Mouse (Mus musculus): ENCODE data around the gene Exoc4. TPM values are rescaled to one million over a fixed set of nuclear protein-coding genes. Genes with fewer than 3 reads are reported as not detected.

Exoc4 gene
- polyA plus RNA-seq, 1 experiment, result 11.1 TPM

DNA sequence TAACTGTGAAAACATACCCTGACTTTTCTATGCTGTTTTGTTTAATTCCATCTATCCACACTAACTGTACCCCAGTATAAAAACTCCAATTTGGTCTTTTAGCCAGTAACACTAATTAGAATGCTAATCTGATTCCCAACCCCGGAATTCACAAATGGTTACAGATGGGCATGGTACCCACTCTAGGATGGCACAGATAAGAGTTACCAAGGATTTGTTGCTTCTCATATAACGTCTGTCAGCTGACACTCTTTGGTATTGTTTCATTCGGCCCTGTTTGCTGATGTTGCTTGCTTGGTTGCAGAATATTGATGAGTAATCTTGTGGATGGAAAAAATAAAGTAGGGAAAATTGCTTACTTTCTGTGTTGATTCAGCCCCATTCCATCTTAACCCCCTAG lies 462.9 kb downstream of the Exoc4 start:
- no peak overlapping the region for H3K4me3 ChIP-seq (replicated peaks; ENCODE audit: extremely low read depth, low read depth, low read length)
- whole genome bisulfite sequencing, result 82% methylated on average over 3 of the region's 3 CpGs
- no peak for DNase-seq
- H3K4me1 ChIP-seq (ENCODE audit: control insufficient read depth, insufficient read depth, low read length), result no peaks in the 10 kb centered on the region
- TF ChIP-seq CTCF (IDR thresholded peaks at IDR 0.05; ENCODE audit: insufficient read depth, low read length) (no peak), POLR2A (IDR thresholded peaks at IDR 0.05; ENCODE audit: borderline replicate concordance, extremely low read depth, low read depth, low read length) (no peak)

DNA sequence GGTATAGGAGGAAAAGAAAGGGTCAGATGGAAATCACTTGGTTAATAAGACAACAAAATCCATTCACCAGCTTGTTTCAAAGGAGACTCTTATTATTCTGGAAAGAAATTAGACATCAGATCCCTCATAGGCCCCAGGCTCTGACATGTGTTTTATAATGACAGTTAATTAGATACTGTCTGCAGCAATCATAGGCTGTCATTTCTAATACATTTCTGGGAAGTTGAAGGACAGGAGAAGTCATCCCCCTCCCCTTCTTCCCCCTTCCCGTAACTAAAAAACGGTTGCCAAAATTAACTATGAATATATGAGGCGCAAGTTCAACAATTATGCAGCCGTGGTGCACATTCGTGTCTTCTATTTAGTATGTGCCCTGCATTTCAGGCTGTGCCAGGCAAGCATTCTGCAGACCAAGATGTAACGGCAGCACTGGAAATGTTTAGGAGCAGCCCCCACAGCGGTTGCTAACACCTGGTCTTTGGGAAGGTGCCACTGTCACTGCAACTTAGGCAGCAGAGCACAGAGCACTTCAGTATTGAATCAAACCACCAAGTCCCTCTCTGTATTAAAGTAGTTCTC lies 463.7 kb downstream of the Exoc4 start:
- TF ChIP-seq POLR2A (IDR thresholded peaks at IDR 0.05; ENCODE audit: borderline replicate concordance, extremely low read depth, low read depth, low read length) (no peak), CTCF (IDR thresholded peaks at IDR 0.05; ENCODE audit: insufficient read depth, low read length) (no peak)
- Histone ChIP-seq H3K4me3 (replicated peaks; ENCODE audit: extremely low read depth, low read depth, low read length) (no peak overlapping the region), H3K4me1 (ENCODE audit: control insufficient read depth, insufficient read depth, low read length) (no peaks in the 10 kb centered on the region)
- WGBS, result 83% methylated on average over 7 of the region's 7 CpGs
- no peak for DNase-seq

- Histone ChIP-seq H3K4me1 (ENCODE audit: control insufficient read depth, insufficient read depth, low read length) (no peaks in the 10 kb centered on the region), H3K4me3 (replicated peaks; ENCODE audit: extremely low read depth, low read depth, low read length) (no peak overlapping the region)
- WGBS, result 70% methylated on average over 6 of the region's 6 CpGs
- TF ChIP-seq CTCF (IDR thresholded peaks at IDR 0.05; ENCODE audit: insufficient read depth, low read length), result no peak
- no peak for TF ChIP-seq POLR2A (IDR thresholded peaks at IDR 0.05; ENCODE audit: borderline replicate concordance, extremely low read depth, low read depth, low read length)
- no peak for DNase-seq
Measured at GRCm38 (mm10) chr6:33716254-33716965, 467.5 kb downstream of the Exoc4 start.

- TF ChIP-seq CTCF (IDR thresholded peaks at IDR 0.05; ENCODE audit: insufficient read depth, low read length) (no peak), POLR2A (IDR thresholded peaks at IDR 0.05; ENCODE audit: borderline replicate concordance, extremely low read depth, low read depth, low read length) (no peak)
- no peaks in the 10 kb centered on the region for H3K4me1 ChIP-seq (ENCODE audit: control insufficient read depth, insufficient read depth, low read length)
- no peak for DNase-seq
Measured at GRCm38 (mm10) chr6:33721166-33721565, 472.3 kb downstream of the Exoc4 start.

GRCm38 (mm10) chr6:33722811-33723210 lies 473.9 kb downstream of the Exoc4 start:
- WGBS, result 84% methylated on average over 2 of the region's 2 CpGs
- DNase-seq, result no peak
- H3K4me3 ChIP-seq (replicated peaks; ENCODE audit: extremely low read depth, low read depth, low read length), result no peak overlapping the region
- H3K4me1 ChIP-seq (ENCODE audit: control insufficient read depth, insufficient read depth, low read length), result no peaks in the 10 kb centered on the region
- TF ChIP-seq POLR2A (IDR thresholded peaks at IDR 0.05; ENCODE audit: borderline replicate concordance, extremely low read depth, low read depth, low read length), result no peak
- no peak for TF ChIP-seq CTCF (IDR thresholded peaks at IDR 0.05; ENCODE audit: insufficient read depth, low read length)

More at GRCm38 (mm10) chr6:33721166-33721565, 472.3 kb downstream of the Exoc4 start:
- H3K4me3 ChIP-seq (replicated peaks; ENCODE audit: extremely low read depth, low read depth, low read length), result no peak overlapping the region
- WGBS, result 23% methylated on average over 4 of the region's 4 CpGs

- Histone ChIP-seq H3K4me1 (ENCODE audit: control insufficient read depth, insufficient read depth, low read length) (no peaks in the 10 kb centered on the region), H3K4me3 (replicated peaks; ENCODE audit: extremely low read depth, low read depth, low read length) (no peak overlapping the region)
- WGBS, result 70% methylated on average over 3 of the region's 3 CpGs
- TF ChIP-seq POLR2A (IDR thresholded peaks at IDR 0.05; ENCODE audit: borderline replicate concordance, extremely low read depth, low read depth, low read length) (no peak), CTCF (IDR thresholded peaks at IDR 0.05; ENCODE audit: insufficient read depth, low read length) (no peak)
- DNase-seq, result no peak
Measured at GRCm38 (mm10) chr6:33724596-33724995, 475.7 kb downstream of the Exoc4 start.

GRCm38 (mm10) chr6:33727271-33727670 lies 478.4 kb downstream of the Exoc4 start:
- WGBS, result 61% methylated on average over 1 of the region's 1 CpGs

GRCm38 (mm10) chr6:33732214-33732613 lies 483.3 kb downstream of the Exoc4 start:
- no peak for TF ChIP-seq POLR2A (IDR thresholded peaks at IDR 0.05; ENCODE audit: borderline replicate concordance, extremely low read depth, low read depth, low read length)
- no peak for TF ChIP-seq CTCF (IDR thresholded peaks at IDR 0.05; ENCODE audit: insufficient read depth, low read length)
- Histone ChIP-seq H3K4me1 (ENCODE audit: control insufficient read depth, insufficient read depth, low read length) (no peaks in the 10 kb centered on the region), H3K4me3 (replicated peaks; ENCODE audit: extremely low read depth, low read depth, low read length) (no peak overlapping the region)
- no peak for DNase-seq
- WGBS, result 90% methylated on average over 2 of the region's 2 CpGs

More at GRCm38 (mm10) chr6:33727271-33727670, 478.4 kb downstream of the Exoc4 start:
- no peak for TF ChIP-seq CTCF (IDR thresholded peaks at IDR 0.05; ENCODE audit: insufficient read depth, low read length)
- no peak for TF ChIP-seq POLR2A (IDR thresholded peaks at IDR 0.05; ENCODE audit: borderline replicate concordance, extremely low read depth, low read depth, low read length)
- Histone ChIP-seq H3K4me3 (replicated peaks; ENCODE audit: extremely low read depth, low read depth, low read length) (no peak overlapping the region), H3K4me1 (ENCODE audit: control insufficient read depth, insufficient read depth, low read length) (no peaks in the 10 kb centered on the region)
- no peak for DNase-seq

GRCm38 (mm10) chr6:33733602-33734001 lies 484.7 kb downstream of the Exoc4 start:
- TF ChIP-seq POLR2A (IDR thresholded peaks at IDR 0.05; ENCODE audit: borderline replicate concordance, extremely low read depth, low read depth, low read length) (no peak), CTCF (IDR thresholded peaks at IDR 0.05; ENCODE audit: insufficient read depth, low read length) (no peak)
- H3K4me1 ChIP-seq (ENCODE audit: control insufficient read depth, insufficient read depth, low read length), result no peaks in the 10 kb centered on the region
- no peak overlapping the region for H3K4me3 ChIP-seq (replicated peaks; ENCODE audit: extremely low read depth, low read depth, low read length)
- no peak for DNase-seq

- WGBS, result 90% methylated on average over 3 of the region's 3 CpGs
- H3K4me3 ChIP-seq (replicated peaks; ENCODE audit: extremely low read depth, low read depth, low read length), result no peak overlapping the region
- TF ChIP-seq CTCF (IDR thresholded peaks at IDR 0.05; ENCODE audit: insufficient read depth, low read length) (no peak), POLR2A (IDR thresholded peaks at IDR 0.05; ENCODE audit: borderline replicate concordance, extremely low read depth, low read depth, low read length) (no peak)
- H3K4me1 ChIP-seq (ENCODE audit: control insufficient read depth, insufficient read depth, low read length), result no peaks in the 10 kb centered on the region
- no peak for DNase-seq
Measured at GRCm38 (mm10) chr6:33734032-33734431, 485.1 kb downstream of the Exoc4 start.
